Mouse (Mus musculus) CH12.LX (cell line): ENCODE data around the gene Gm17387.

Experiments used
- CTCF ChIP-seq, 2 experiments: IDR thresholded peaks in 1 of 2; conservative IDR thresholded peaks in 1 of 2; 2 replicates each; pipeline ENCODE4 v1.5.1; 2011 to 2012; ENCODE audit warnings: low read depth in 2 of 2, low read length in 2 of 2, improper control_type of control experiment in 1 of 2, inconsistent platforms in 1 of 2, mild to moderate bottlenecking in 1 of 2, moderate library complexity in 1 of 2
- ELF1 ChIP-seq: IDR thresholded peaks from 2 replicates; pipeline ENCODE4 v1.6.1; 2014; ENCODE audit warnings: low read depth, mild to moderate bottlenecking, inconsistent platforms, low read length, improper control_type of control experiment
- ETS1 ChIP-seq: conservative IDR thresholded peaks from 2 replicates; pipeline ENCODE4 v1.6.1; 2012; ENCODE audit warnings: low read depth, mild to moderate bottlenecking, inconsistent platforms, low read length, improper control_type of control experiment, moderate library complexity
- GABPA ChIP-seq: IDR thresholded peaks from 2 replicates; pipeline ENCODE4 v1.6.1; 2012; ENCODE audit warnings: low read depth, low read length, improper control_type of control experiment, inconsistent platforms; ENCODE audit not compliant: insufficient replicate concordance
- POLR2A ChIP-seq: IDR thresholded peaks from 2 replicates; pipeline ENCODE4 v1.6.1; 2011; ENCODE audit warnings: low read depth, mild to moderate bottlenecking, improper control_type of control experiment, low read length
- USF1 ChIP-seq: IDR thresholded peaks from 2 replicates; pipeline ENCODE4 v1.6.1; 2014; ENCODE audit warnings: low read depth, mild to moderate bottlenecking, inconsistent platforms, low read length, improper control_type of control experiment

- no peak for TF ChIP-seq GABPA
- TF ChIP-seq USF1: no peak
- TF ChIP-seq ELF1: no peak
- TF ChIP-seq POLR2A: no peak
- no peak for TF ChIP-seq ETS1
- TF ChIP-seq CTCF (conservative IDR thresholded peaks at IDR 0.05 in 1 of 2, IDR thresholded peaks at IDR 0.05 in 1 of 2; ENCODE audit: low read depth in 2 of 2, low read length in 2 of 2): no peak
Observed at GRCm38 (mm10) chr7:141011238-141011770, 17.6 kb upstream of the Gm17387 start.
